Mouse (Mus musculus) lung, adult 2 months (tissue): ENCODE data around the gene Traip.

Experiments
- CTCF ChIP-seq: fragments of 200-500 bp; IDR thresholded peaks from 2 replicates; pipeline ENCODE4 v1.5.1; 2011; ENCODE audit warnings: mild to moderate bottlenecking, low read length, control low read depth; ENCODE audit not compliant: insufficient read depth
- POLR2A ChIP-seq: fragments of 200-500 bp; IDR thresholded peaks from 2 replicates; pipeline ENCODE4 v1.6.1; 2011; ENCODE audit warnings: low read depth, mild to moderate bottlenecking, control low read depth, low read length, borderline replicate concordance; ENCODE audit errors: extremely low read depth

DNA sequence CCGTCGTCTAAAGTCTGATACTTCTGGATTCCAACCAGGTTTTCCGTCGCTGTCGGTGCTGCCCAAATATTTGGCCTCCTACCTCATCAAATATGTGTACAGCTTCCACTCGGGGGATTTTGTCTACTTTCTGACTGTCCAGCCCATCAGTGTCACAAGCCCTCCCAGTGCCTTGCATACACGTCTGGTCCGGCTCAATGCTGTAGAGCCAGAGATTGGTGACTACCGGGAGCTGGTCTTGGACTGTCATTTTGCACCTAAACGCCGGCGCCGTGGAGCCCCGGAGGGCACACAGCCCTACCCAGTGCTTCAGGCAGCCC is 42.2 kb upstream of the Traip start:
- TF ChIP-seq CTCF: no peak
- TF ChIP-seq POLR2A: no peak
